Mouse (Mus musculus): ENCODE data around the gene Elmo2. TPM values are rescaled to one million over a fixed set of nuclear protein-coding genes. Genes with fewer than 3 reads are reported as not detected.

Gene Elmo2
- polyA plus RNA-seq, 1 experiment, result 56.3 TPM

- Histone ChIP-seq H3K27me3 (replicated peaks; ENCODE audit: control insufficient read depth, insufficient read depth, low read length) (no peaks in the 10 kb centered on the region; the same call in none of the 2 replicates), H3K4me1 (ENCODE audit: control insufficient read depth, insufficient read depth, low read length) (no peaks in the 10 kb centered on the region), H3K4me3 (ENCODE audit: insufficient read depth, low read depth, low read length) (no peak overlapping the region), H3K36me3 (ENCODE audit: control insufficient read depth, insufficient read depth, low read length) (no peaks in the 10 kb centered on the region), H3K27ac (ENCODE audit: insufficient read depth, low read depth, low read length) (no peak overlapping the region)
- 16% methylated on average over 15 of the region's 15 CpGs for WGBS
- DNase-seq, result no peak
- TF ChIP-seq POLR2A (IDR thresholded peaks at IDR 0.05; ENCODE audit: low read depth, low read length) (no peak), CTCF (conservative IDR thresholded peaks at IDR 0.05; ENCODE audit: insufficient read depth, insufficient read length, low read depth, low read length) (no peak)
Measured at GRCm38 (mm10) chr2:165239533-165240144, 86.6 kb downstream of the Elmo2 start.

- H3K27ac ChIP-seq (ENCODE audit: insufficient read depth, low read depth, low read length), result no peak overlapping the region
- no peaks in the 10 kb centered on the region for H3K4me1 ChIP-seq (ENCODE audit: control insufficient read depth, insufficient read depth, low read length)
- H3K36me3 ChIP-seq (ENCODE audit: control insufficient read depth, insufficient read depth, low read length), result no peaks in the 10 kb centered on the region
- no peak for TF ChIP-seq CTCF (conservative IDR thresholded peaks at IDR 0.05; ENCODE audit: insufficient read depth, insufficient read length, low read depth, low read length)
- no peak for TF ChIP-seq POLR2A (IDR thresholded peaks at IDR 0.05; ENCODE audit: low read depth, low read length)
- H3K4me3 ChIP-seq (ENCODE audit: insufficient read depth, low read depth, low read length), result no peak overlapping the region
- no peaks in the 10 kb centered on the region; the same call in none of the 2 replicates for H3K27me3 ChIP-seq (replicated peaks; ENCODE audit: control insufficient read depth, insufficient read depth, low read length)
- DNase-seq, result no peak
- 10% methylated on average over 12 of the region's 12 CpGs for WGBS
Measured at GRCm38 (mm10) chr2:165238416-165239145, 87.7 kb downstream of the Elmo2 start.

Other genes with a start within 250 kb of the Elmo2 start
- gene 1700025C18Rik, start 235.7 kb downstream of the Elmo2 start, polyA plus RNA-seq (2012; rRNA removed), result not detected in 2 replicates
- 0.05 and 0.19 TPM in 2 replicates for gene Cdh22, start 91.6 kb downstream of the Elmo2 start, polyA plus RNA-seq (2012; rRNA removed)
- gene Slc35c2, start 38.6 kb downstream of the Elmo2 start, polyA plus RNA-seq (2012; rRNA removed), result 64.1 and 69.8 TPM in 2 replicates
- gene Zfp663, start 42.2 kb upstream of the Elmo2 start, polyA plus RNA-seq (2012; rRNA removed), result not detected in 2 replicates
- gene Zfp334, start 61.8 kb upstream of the Elmo2 start, polyA plus RNA-seq (2012; rRNA removed), result 1.1 and 1.2 TPM in 2 replicates
- gene Ocstamp, start 73.9 kb upstream of the Elmo2 start, polyA plus RNA-seq (2012; rRNA removed), result 0.09 and 0.11 TPM in 2 replicates
- 584 and 709 TPM in 2 replicates for gene Slc13a3, start 146.8 kb upstream of the Elmo2 start, polyA plus RNA-seq (2012; rRNA removed)
- gene Trp53rka, start 166.8 kb upstream of the Elmo2 start, polyA plus RNA-seq (2012; rRNA removed), result 15.5 and 16.3 TPM in 2 replicates
- 1.5 and 1.7 TPM in 2 replicates for gene Slc2a10, start 177.3 kb upstream of the Elmo2 start, polyA plus RNA-seq (2012; rRNA removed)